Mouse (Mus musculus) limb, embryonic 12.5 days (tissue): ENCODE results near the gene Cadps2. TPM values are rescaled to one million over a fixed set of nuclear protein-coding genes. Genes with fewer than 3 reads are reported as not detected.

Experiments used
- ATAC-seq: fragments of 200-750 bp; cut with Nextera tagmentation; 2 replicates; pipeline ENCODE4 v1.8.0; 2017; ENCODE audit warnings: low read depth, moderate TSS enrichment; ENCODE audit not compliant: insufficient number of reproducible peaks, insufficient read depth, low FRiP score, low TSS enrichment
- H3K27ac ChIP-seq: fragments of 300-500 bp; sonication (generic); 2 replicates; pipeline ENCODE4 v1.5.1; 2016; ENCODE audit warnings: mild to moderate bottlenecking, moderate library complexity
- H3K27me3 ChIP-seq: fragments of 300-500 bp; sonication (generic); 2 replicates; pipeline ENCODE4 v1.6.1; 2016; ENCODE audit warnings: mild to moderate bottlenecking, moderate library complexity
- H3K36me3 ChIP-seq: fragments of 300-500 bp; sonication (generic); 2 replicates; pipeline ENCODE4 v1.6.1; 2016; ENCODE audit warnings: mild to moderate bottlenecking, moderate library complexity
- H3K4me1 ChIP-seq: fragments of 300-500 bp; sonication (generic); replicated peaks from 2 replicates; pipeline ENCODE4 v1.6.1; 2016
- H3K4me2 ChIP-seq: fragments of 300-500 bp; sonication (generic); 2 replicates; pipeline ENCODE4 v1.6.1; 2016; ENCODE audit warnings: mild to moderate bottlenecking, moderate library complexity
- H3K4me3 ChIP-seq: fragments of 300-500 bp; sonication (generic); replicated peaks from 2 replicates; pipeline ENCODE4 v1.5.1; 2016; ENCODE audit warnings: mild to moderate bottlenecking
- H3K9ac ChIP-seq: fragments of 300-500 bp; sonication (generic); replicated peaks from 2 replicates; pipeline ENCODE4 v1.6.1; 2016; ENCODE audit warnings: mild to moderate bottlenecking, moderate library complexity
- H3K9me3 ChIP-seq: fragments of 300-500 bp; sonication (generic); 2 replicates; pipeline ENCODE4 v1.6.1; 2016; ENCODE audit warnings: mild to moderate bottlenecking, moderate library complexity
- WGBS: fragments of 180-500 bp; shearing (Covaris S2); methylation state at CpG from one replicate; pipeline ENCODE4 v1.1.7; 2016; 5-methylcytosine and 5-hydroxymethylcytosine counted together
- polyA plus RNA-seq: library from polyadenylated mRNA; unstranded; fragments of >200 nt; fragmentation: Nextera tagmentation; extraction: Ambion mirVana; gene quantifications from 2 replicates; pipeline ENCODE4 v1.2.1, GENCODE M21; 2016

Gene Cadps2
- polyA plus RNA-seq, 1 experiment from 2014 or later = 4.8 TPM

- H3K4me1 ChIP-seq = no peaks in the 10 kb centered on the region
- no peaks in the 10 kb centered on the region for H3K36me3 ChIP-seq
- H3K4me2 ChIP-seq = no peak overlapping the region
- H3K27me3 ChIP-seq = no peaks in the 10 kb centered on the region
- no peak for ATAC-seq
- no peaks in the 10 kb centered on the region for H3K9me3 ChIP-seq
- 78% methylated on average over 2 of the region's 2 CpGs for WGBS
- H3K4me3 ChIP-seq = no peak overlapping the region
- H3K9ac ChIP-seq = no peak overlapping the region
- no peak overlapping the region for H3K27ac ChIP-seq
Observed at GRCm38 (mm10) chr6:23360596-23360995, 478.6 kb downstream of the Cadps2 start.

DNA sequence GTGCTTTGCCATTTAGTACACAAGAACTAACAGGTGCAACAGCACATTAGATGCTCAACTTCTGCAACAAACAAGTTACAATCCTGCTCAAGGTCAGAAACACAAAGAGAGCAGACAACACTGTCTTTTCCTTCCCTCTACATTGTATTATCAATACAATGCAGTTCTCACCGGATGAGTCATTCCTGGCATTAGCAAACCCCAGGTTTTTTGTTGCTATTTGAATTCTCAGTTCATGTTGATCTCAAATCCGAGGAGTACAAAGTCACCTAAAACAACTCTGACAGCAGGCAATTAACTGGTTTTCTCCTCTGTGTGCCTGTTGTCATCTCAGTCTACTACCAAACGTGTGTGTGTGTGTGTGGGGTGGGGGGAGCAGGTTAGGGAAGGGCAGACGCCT is 483.1 kb downstream of the Cadps2 start:
- 52% methylated on average over 4 of the region's 4 CpGs for WGBS
- ATAC-seq = no peak

GRCm38 (mm10) chr6:23353480-23353879 is 485.7 kb downstream of the Cadps2 start:
- H3K9me3 ChIP-seq = no peaks in the 10 kb centered on the region
- H3K4me3 ChIP-seq = no peak overlapping the region
- no peak overlapping the region for H3K4me2 ChIP-seq
- H3K9ac ChIP-seq = no peak overlapping the region
- no peak for ATAC-seq
- H3K27ac ChIP-seq = no peak overlapping the region
- no peaks in the 10 kb centered on the region for H3K4me1 ChIP-seq
- WGBS = 6% methylated on average over 7 of the region's 7 CpGs
- H3K27me3 ChIP-seq = no peaks in the 10 kb centered on the region
- no peaks in the 10 kb centered on the region for H3K36me3 ChIP-seq

More for the DNA sequence above, 483.1 kb downstream of the Cadps2 start:
- Histone ChIP-seq H3K27me3 (no peaks in the 10 kb centered on the region), H3K4me2 (no peak overlapping the region), H3K9ac (no peak overlapping the region), H3K4me3 (no peak overlapping the region), H3K36me3 (no peaks in the 10 kb centered on the region), H3K27ac (no peak overlapping the region), H3K9me3 (no peaks in the 10 kb centered on the region), H3K4me1 (no peaks in the 10 kb centered on the region)

DNA sequence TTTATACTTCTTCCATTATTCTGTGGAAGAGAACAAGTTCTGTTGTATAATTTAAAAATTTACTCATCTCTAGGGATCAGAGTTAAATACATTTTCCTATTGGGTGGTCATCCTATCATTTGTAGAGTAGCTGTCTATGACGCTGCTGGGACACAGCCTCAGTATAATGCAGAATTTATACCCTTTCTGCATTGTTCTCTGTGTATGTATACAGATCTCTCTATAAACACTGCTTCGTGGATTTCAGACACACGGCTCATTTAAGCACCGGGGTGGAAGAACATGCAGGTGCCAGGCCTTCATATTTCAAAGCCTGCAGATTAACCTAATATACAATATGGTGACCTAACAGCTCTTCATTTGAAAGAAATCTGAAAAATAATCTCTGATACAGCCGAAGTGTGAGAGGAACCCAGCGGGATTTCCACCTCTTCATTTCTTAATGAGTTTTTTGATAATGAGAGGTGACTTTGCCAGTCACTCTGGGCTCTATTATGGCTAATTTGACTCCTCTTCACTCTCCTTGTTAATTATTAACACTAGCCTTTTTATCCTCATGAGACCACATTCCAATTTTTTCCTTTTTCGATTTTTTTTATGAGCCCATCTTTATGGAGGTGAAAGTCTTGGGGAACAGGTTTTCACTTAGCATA is 501.7 kb downstream of the Cadps2 start:
- H3K9ac ChIP-seq = no peak overlapping the region
- no peak for ATAC-seq

DNA sequence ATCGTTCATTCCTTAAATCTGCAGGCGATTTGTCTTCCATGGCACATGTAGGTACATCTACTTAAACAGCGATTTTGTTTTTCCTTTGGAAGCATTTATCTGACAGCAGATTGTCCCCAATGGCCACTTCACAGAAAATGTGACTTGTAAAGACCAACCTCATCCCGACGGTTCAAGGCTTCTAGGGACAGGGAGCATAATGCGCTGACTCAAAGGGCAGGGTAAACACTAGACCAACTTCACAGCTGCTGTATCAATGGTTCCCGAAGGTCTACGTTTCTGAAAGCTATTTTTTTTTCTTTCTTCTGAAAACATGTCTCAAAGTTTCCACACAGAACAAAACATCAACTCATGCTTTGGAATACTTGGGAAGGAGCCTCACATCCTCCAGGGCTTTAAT is 524.3 kb downstream of the Cadps2 start:
- Histone ChIP-seq H3K9me3 (no peaks in the 10 kb centered on the region), H3K4me3 (no peak overlapping the region), H3K4me2 (no peak overlapping the region), H3K9ac (no peak overlapping the region), H3K4me1 (no peaks in the 10 kb centered on the region), H3K27ac (no peak overlapping the region), H3K27me3 (no peaks in the 10 kb centered on the region), H3K36me3 (no peaks in the 10 kb centered on the region)
- 82% methylated on average over 8 of the region's 8 CpGs for WGBS
- ATAC-seq = no peak

More for the DNA sequence above, 501.7 kb downstream of the Cadps2 start:
- H3K27me3 ChIP-seq = no peaks in the 10 kb centered on the region
- no peaks in the 10 kb centered on the region for H3K4me1 ChIP-seq
- H3K27ac ChIP-seq = no peak overlapping the region
- H3K4me3 ChIP-seq = no peak overlapping the region
- WGBS = 78% methylated on average over 7 of the region's 7 CpGs
- H3K9me3 ChIP-seq = no peaks in the 10 kb centered on the region
- no peak overlapping the region for H3K4me2 ChIP-seq
- H3K36me3 ChIP-seq = no peaks in the 10 kb centered on the region

- Histone ChIP-seq H3K4me1 (no peaks in the 10 kb centered on the region), H3K27ac (no peak overlapping the region), H3K4me2 (no peak overlapping the region), H3K27me3 (no peaks in the 10 kb centered on the region), H3K36me3 (no peaks in the 10 kb centered on the region), H3K9ac (no peak overlapping the region), H3K9me3 (no peaks in the 10 kb centered on the region), H3K4me3 (no peak overlapping the region)
- no peak for ATAC-seq
- 80% methylated on average over 5 of the region's 5 CpGs for WGBS
Observed at GRCm38 (mm10) chr6:23314291-23314690, 524.9 kb downstream of the Cadps2 start.

DNA sequence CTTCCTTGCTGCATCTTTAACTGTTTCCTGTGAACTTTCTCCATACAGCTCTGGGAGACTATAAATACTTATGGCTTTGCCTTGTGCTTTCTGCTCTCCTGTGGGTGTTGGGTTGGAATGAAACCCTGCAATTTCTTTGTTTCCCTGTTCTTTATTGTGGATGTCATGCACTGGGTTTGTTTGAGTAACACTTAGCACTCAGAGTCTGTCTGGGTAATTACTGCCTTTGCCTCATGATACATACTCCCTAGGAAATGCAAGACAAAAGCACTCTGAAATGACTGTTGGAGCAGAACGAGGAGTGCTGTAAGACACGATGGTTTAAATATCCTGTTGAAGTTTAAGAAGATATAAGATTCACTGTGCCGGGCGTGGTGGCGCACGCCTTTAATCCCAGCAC is 533.2 kb downstream of the Cadps2 start:
- 91% methylated on average over 6 of the region's 6 CpGs for WGBS
- Histone ChIP-seq H3K27me3 (no peaks in the 10 kb centered on the region), H3K9me3 (no peaks in the 10 kb centered on the region), H3K4me2 (no peak overlapping the region), H3K4me1 (no peaks in the 10 kb centered on the region), H3K36me3 (no peaks in the 10 kb centered on the region), H3K4me3 (no peak overlapping the region), H3K9ac (no peak overlapping the region), H3K27ac (no peak overlapping the region)
- no peak for ATAC-seq

DNA sequence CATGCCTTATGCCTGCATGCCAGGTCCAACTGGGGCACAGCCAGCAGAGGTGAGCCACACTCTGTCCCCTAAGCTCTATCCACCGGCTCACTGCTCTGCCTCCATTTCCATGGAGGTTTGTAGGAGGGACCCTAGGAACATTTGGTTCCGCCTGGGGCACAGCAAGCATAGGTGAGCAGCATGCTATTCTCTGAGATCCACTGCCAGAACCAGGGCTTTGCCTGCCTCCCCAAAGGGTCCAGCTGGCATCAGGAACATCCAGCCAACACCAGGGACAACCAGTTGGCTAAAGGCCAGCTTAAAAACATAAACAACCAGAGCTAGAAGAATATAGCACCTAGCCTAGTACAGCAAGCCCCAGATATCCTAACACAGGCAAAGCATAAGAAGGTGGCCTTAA is 540.6 kb downstream of the Cadps2 start:
- Histone ChIP-seq H3K9me3 (no peaks in the 10 kb centered on the region), H3K27me3 (no peaks in the 10 kb centered on the region), H3K4me3 (no peak overlapping the region), H3K4me2 (no peak overlapping the region), H3K27ac (no peak overlapping the region), H3K9ac (no peak overlapping the region), H3K36me3 (no peaks in the 10 kb centered on the region), H3K4me1 (no peaks in the 10 kb centered on the region)
- WGBS = 81% methylated on average over 2 of the region's 2 CpGs
- no peak for ATAC-seq

DNA sequence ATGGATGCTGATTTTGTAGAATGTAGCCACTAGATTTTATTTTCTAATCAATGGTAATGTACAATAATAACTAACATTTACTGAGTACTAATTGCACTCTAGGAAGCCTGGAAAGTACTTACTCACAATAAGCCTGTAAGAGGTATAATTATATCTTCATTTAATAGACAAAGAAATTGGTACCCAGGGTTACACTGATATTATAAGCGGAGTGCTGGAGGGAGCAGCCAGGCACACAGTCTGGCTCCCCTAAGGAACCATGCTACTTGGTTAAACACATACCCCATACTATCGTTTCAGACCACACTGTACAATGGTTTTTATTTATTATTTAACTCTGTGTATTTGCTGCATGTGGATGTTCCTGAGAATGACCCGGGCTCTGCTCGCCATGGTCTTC is 544.5 kb downstream of the Cadps2 start:
- H3K4me2 ChIP-seq = no peak overlapping the region
- 90% methylated on average over 4 of the region's 4 CpGs for WGBS

DNA sequence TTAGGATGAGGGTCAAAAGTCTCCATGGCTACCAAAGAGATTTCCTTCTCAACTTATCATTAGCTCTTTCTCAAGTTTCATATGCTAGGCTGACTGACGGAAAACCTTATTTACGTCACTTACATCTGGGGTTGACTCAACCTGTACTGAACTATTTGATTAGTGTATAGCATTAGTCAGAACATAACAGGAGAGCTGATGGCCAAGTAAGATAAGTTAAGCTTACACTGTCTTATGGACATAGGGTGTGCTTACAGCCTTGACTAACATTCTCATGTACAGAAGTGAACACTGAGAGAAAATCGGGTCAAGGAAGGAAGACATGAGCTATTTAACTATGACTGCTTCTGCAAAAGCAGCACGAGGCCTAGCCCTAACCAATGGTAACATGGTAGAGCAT is 550.5 kb downstream of the Cadps2 start:
- ATAC-seq = no peak
- H3K27ac ChIP-seq = no peak overlapping the region

More for the DNA sequence above, 544.5 kb downstream of the Cadps2 start:
- no peak overlapping the region for H3K27ac ChIP-seq
- H3K36me3 ChIP-seq = no peaks in the 10 kb centered on the region
- no peaks in the 10 kb centered on the region for H3K9me3 ChIP-seq
- no peaks in the 10 kb centered on the region for H3K4me1 ChIP-seq
- no peaks in the 10 kb centered on the region for H3K27me3 ChIP-seq
- no peak overlapping the region for H3K9ac ChIP-seq
- H3K4me3 ChIP-seq = no peak overlapping the region
- no peak for ATAC-seq

GRCm38 (mm10) chr6:23281514-23281820 is 557.8 kb downstream of the Cadps2 start:
- no peak overlapping the region for H3K27ac ChIP-seq
- H3K4me1 ChIP-seq = 0 out of 2 replicates have a peak, but pooled peaks cover 4% of the 10 kb centered on the region
- peaks cover 3% of the 10 kb centered on the region; the same call in 1 of the 2 replicates for H3K27me3 ChIP-seq
- H3K4me3 ChIP-seq = no peak overlapping the region
- H3K9me3 ChIP-seq = no peaks in the 10 kb centered on the region
- no peak overlapping the region for H3K9ac ChIP-seq
- 55% methylated on average over 9 of the region's 9 CpGs for WGBS
- H3K4me2 ChIP-seq = no peak overlapping the region
- H3K36me3 ChIP-seq = no peaks in the 10 kb centered on the region
- no peak for ATAC-seq

More for the DNA sequence above, 550.5 kb downstream of the Cadps2 start:
- Histone ChIP-seq H3K4me3 (no peak overlapping the region), H3K4me1 (no peaks in the 10 kb centered on the region), H3K27me3 (no peaks in the 10 kb centered on the region), H3K4me2 (no peak overlapping the region), H3K36me3 (no peaks in the 10 kb centered on the region), H3K9me3 (no peaks in the 10 kb centered on the region), H3K9ac (no peak overlapping the region)
- WGBS = 89% methylated on average over 4 of the region's 4 CpGs

GRCm38 (mm10) chr6:23280811-23281513 is 558.3 kb downstream of the Cadps2 start:
- no peak for ATAC-seq
- H3K27ac ChIP-seq = no peak overlapping the region
- 21% methylated on average over 15 of the region's 15 CpGs for WGBS
- no peaks in the 10 kb centered on the region for H3K9me3 ChIP-seq
- H3K9ac ChIP-seq = no peak overlapping the region
- no peaks in the 10 kb centered on the region for H3K36me3 ChIP-seq
- peaks cover 3% of the 10 kb centered on the region; the same call in 1 of the 2 replicates for H3K27me3 ChIP-seq
- 0 out of 2 replicates have a peak, but pooled peaks cover 4% of the 10 kb centered on the region for H3K4me1 ChIP-seq
- no peak overlapping the region for H3K4me2 ChIP-seq
- H3K4me3 ChIP-seq = no peak overlapping the region
